Mouse (Mus musculus): Measurements from ENCODE around the gene Prss12. TPM values are rescaled to one million over a fixed set of nuclear protein-coding genes. Genes with fewer than 3 reads are reported as not detected.
"Not testable (repeated sequence)": the region's sequence is repeated elsewhere in the genome, so short reads cannot be mapped to it uniquely, and the experiment has no call there.

Prss12 gene
- polyA plus RNA-seq, 1 experiment from 2014 or later: 0.63 TPM

GRCm38 (mm10) chr3:123498787-123499186, 52.1 kb downstream of the Prss12 start:
- 89% methylated on average over 5 of the region's 5 CpGs for WGBS
- Histone ChIP-seq H3K9me3 (no peaks in the 10 kb centered on the region), H3K4me3 (no peak overlapping the region), H3K27me3 (ENCODE audit: poor library complexity, severe bottlenecking) (no peaks in the 10 kb centered on the region), H3K27ac (no peak overlapping the region), H3K36me3 (replicated peaks) (no peaks in the 10 kb centered on the region), H3K4me1 (no peaks in the 10 kb centered on the region)
- no peak for DNase-seq (ENCODE audit: extremely low spot score, low spot score)

- not testable (repeated sequence) for H3K4me3 ChIP-seq; H3K9me3 ChIP-seq; H3K27me3 ChIP-seq (ENCODE audit: poor library complexity, severe bottlenecking); DNase-seq (ENCODE audit: extremely low spot score, low spot score); H3K4me1 ChIP-seq; H3K27ac ChIP-seq
- 85% methylated on average over 2 of the region's 2 CpGs for WGBS
- H3K36me3 ChIP-seq (replicated peaks): peaks cover 21% of the 10 kb centered on the region
Observed at GRCm38 (mm10) chr3:123501798-123502197, 55.1 kb downstream of the Prss12 start.

DNA sequence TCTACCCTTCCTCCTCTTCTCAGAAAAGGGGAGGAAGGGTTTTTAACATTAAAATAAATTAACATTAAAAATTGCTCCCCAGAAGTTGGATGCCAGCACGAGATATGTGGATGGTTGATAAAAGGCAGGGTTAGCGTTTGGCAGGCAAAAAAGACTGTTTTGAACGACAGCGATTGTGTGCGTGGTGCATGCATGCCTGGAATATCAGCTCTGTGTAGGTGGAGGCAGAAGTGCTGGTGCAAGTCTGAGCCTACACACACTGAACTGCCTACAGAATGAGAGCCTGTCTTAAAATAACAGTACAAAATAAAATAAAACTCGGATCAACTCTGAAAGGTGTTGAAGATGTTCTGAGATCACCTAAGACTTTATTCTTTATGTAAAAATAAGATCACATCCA, 57.2 kb downstream of the Prss12 start:
- Histone ChIP-seq H3K27ac (no peak overlapping the region), H3K9me3 (no peaks in the 10 kb centered on the region), H3K36me3 (replicated peaks) (peaks cover 28% of the 10 kb centered on the region), H3K4me1 (peaks cover 6% of the 10 kb centered on the region), H3K4me3 (no peak overlapping the region), H3K27me3 (ENCODE audit: poor library complexity, severe bottlenecking) (no peaks in the 10 kb centered on the region)
- 86% methylated on average over 6 of the region's 6 CpGs for WGBS
- no peak for DNase-seq (ENCODE audit: extremely low spot score, low spot score)

- H3K9me3 ChIP-seq: no peaks in the 10 kb centered on the region
- WGBS: 89% methylated on average over 7 of the region's 7 CpGs
Observed at GRCm38 (mm10) chr3:123504783-123505182, 58.1 kb downstream of the Prss12 start.

DNA sequence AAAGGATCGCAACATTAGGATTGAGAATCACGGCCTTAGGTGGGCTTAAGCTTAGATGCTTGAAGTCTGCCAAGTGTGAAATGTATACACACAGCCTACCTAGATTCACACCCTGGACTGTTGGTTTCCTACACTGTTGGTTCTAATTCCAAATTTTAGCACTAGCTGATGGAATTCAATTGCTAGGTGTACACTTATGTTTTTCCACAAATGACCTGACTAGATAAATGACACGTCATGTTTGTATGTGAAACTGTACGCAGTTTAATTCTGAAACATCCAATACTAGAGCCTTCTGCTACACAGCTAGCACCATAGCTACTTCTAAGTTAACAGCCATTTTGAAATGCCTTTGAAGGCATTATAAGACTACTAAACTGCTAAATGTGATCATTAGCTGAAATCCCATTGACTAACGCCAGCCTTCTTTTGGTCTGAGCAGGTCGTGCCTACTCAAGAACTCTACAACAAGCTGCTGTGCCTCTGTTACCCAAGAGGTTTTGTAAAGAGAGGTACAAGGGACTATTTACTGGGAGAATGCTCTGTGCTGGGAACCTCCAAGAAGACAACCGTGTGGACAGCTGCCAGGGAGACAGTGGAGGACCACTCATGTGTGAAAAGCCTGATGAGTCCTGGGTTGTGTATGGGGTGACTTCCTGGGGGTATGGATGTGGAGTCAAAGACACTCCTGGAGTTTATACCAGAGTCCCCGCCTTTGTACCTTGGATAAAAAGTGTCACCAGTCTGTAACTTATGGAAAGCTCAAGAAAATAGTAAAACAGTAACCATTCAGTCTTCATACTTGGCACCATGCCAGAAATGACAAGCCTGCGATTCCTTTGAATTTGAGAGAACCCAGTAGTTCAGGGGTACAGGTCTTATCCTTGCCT, 59.3 kb downstream of the Prss12 start:
- H3K36me3 ChIP-seq (replicated peaks): peaks cover 28% of the 10 kb centered on the region
- 55% methylated on average over 9 of the region's 9 CpGs for WGBS
- DNase-seq (ENCODE audit: extremely low spot score, low spot score): peak; percentile 22
- H3K27ac ChIP-seq: 0 out of 2 replicates have a peak overlapping the region, but pooled peaks have one; percentile 99
- peaks cover 16% of the 10 kb centered on the region for H3K4me1 ChIP-seq
- no peaks in the 10 kb centered on the region for H3K9me3 ChIP-seq
- H3K27me3 ChIP-seq (ENCODE audit: poor library complexity, severe bottlenecking): no peaks in the 10 kb centered on the region
- peak overlapping the region; percentile 79 for H3K4me3 ChIP-seq

More at GRCm38 (mm10) chr3:123504783-123505182, 58.1 kb downstream of the Prss12 start:
- peaks cover 28% of the 10 kb centered on the region for H3K36me3 ChIP-seq (replicated peaks)
- DNase-seq (ENCODE audit: extremely low spot score, low spot score): no peak
- H3K27me3 ChIP-seq (ENCODE audit: poor library complexity, severe bottlenecking): no peaks in the 10 kb centered on the region
- H3K4me3 ChIP-seq: no peak overlapping the region
- no peak overlapping the region for H3K27ac ChIP-seq
- H3K4me1 ChIP-seq: peaks cover 13% of the 10 kb centered on the region

DNA sequence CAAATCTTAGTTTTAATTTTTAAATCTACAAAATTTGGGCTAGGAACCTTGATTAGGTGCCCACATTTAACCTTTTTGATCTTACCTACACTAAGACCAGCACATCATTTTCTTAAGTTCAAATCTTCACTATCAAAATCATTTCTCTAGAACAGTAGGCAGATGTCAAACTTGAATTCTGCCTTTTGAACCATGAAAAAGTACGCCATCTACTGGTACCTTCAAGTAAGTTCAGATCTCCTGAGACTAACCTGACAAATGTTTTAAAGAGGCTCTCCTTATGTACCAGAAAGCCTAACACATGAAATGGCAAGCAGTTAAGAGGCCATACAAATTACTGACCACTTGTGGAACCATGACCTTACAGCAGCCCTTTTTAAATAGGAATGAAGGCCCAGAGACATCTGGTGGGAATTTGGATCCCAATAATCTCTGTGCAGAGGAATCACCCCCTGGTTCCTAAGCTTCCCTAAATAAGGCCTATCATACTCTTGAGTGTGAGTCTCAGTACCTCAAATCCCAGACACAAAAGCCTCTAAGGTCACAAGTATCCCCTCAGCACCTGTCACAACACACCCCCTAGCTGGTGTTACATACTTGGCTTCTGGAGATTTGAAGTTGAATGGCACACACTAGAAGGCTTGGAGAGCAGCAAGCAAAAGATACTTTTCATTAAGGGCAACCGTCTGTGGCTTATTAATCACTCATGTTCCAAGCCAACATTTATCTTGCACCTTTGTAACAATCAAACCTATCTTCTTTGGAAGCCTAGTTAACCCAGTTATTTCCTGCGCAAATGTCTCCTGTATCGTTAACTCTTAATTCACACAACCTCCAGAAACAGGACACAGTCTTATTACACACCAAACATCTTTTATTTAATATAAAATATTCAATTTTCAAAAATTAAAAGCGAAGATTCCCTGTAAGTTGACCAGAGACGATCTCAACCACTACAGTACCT, 60.3 kb downstream of the Prss12 start:
- H3K4me1 ChIP-seq: peaks cover 16% of the 10 kb centered on the region
- H3K27ac ChIP-seq: peak overlapping the region; percentile 99
- H3K27me3 ChIP-seq (ENCODE audit: poor library complexity, severe bottlenecking): no peaks in the 10 kb centered on the region
- H3K4me3 ChIP-seq: peak overlapping the region; percentile 79
- WGBS: 5% methylated on average over 6 of the region's 6 CpGs
- H3K9me3 ChIP-seq: no peaks in the 10 kb centered on the region
- peaks cover 28% of the 10 kb centered on the region for H3K36me3 ChIP-seq (replicated peaks)
- no peak for DNase-seq (ENCODE audit: extremely low spot score, low spot score)

DNA sequence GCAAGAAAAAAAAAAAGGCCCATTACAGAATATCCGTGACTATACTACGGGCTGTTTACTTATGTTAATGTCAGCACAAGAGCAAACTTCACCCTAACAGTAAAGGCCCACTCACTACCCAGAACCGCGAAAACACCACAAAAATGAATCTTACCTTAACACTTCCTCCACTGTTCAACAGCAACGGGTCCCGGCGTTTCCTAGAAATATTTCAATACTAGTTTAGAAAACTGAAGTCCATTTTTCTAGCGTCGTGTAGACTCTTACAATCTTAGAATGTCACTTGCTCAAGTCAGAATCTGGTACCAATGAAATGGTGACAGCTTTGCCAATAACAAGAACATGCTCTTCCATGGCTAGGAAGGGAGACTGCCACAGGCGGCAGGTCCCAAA, 60.9 kb downstream of the Prss12 start:
- no peak for DNase-seq (ENCODE audit: extremely low spot score, low spot score)
- peaks cover 28% of the 10 kb centered on the region for H3K36me3 ChIP-seq (replicated peaks)
- H3K4me1 ChIP-seq: peaks cover 16% of the 10 kb centered on the region
- no peaks in the 10 kb centered on the region for H3K27me3 ChIP-seq (ENCODE audit: poor library complexity, severe bottlenecking)
- under 1% methylated on average over 10 of the region's 10 CpGs for WGBS
- H3K27ac ChIP-seq: peak overlapping the region; percentile 99
- H3K9me3 ChIP-seq: no peaks in the 10 kb centered on the region
- H3K4me3 ChIP-seq: peak overlapping the region; percentile 79

DNA sequence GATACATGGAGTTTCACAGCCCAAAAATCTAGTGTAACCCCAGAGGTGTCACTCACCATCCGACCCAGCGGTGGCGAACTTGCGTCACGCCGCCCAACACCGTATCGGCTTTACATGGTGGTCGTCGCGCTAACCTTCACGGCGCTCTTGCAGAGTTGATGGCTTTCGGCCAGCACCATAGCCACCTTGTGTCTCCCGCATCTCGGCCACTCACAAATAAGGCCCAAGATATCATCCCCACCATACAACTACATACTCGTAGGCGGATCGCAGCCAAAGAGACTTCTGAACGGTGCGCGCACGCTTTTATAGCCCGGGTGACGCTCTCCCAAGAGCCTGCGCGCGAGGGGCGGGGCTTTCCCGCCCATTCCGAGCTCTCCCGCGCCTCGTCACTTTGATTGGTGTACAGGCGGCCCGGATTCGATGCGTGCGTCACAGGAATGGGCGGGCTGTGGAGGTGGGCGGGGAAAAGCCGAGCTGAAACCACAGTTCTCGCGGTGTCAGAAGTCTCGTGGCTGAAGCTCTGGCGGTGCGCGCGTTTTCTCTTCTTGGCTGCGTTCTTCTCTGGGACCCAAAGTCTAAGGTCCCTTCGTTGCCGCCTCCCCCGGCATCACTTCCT, 61.5 kb downstream of the Prss12 start:
- no peaks in the 10 kb centered on the region for H3K9me3 ChIP-seq
- WGBS: under 1% methylated on average over 53 of the region's 53 CpGs
- peak overlapping the region; percentile 99 for H3K27ac ChIP-seq
- peaks cover 28% of the 10 kb centered on the region for H3K36me3 ChIP-seq (replicated peaks)
- no peaks in the 10 kb centered on the region for H3K27me3 ChIP-seq (ENCODE audit: poor library complexity, severe bottlenecking)
- DNase-seq (ENCODE audit: extremely low spot score, low spot score): peak; percentile 98
- H3K4me1 ChIP-seq: peaks cover 16% of the 10 kb centered on the region
- peak overlapping the region; percentile 79 for H3K4me3 ChIP-seq

GRCm38 (mm10) chr3:123508675-123509376, 62.1 kb downstream of the Prss12 start:
- under 1% methylated on average over 36 of the region's 36 CpGs for WGBS
- Histone ChIP-seq H3K27ac (peak overlapping the region; percentile 99), H3K9me3 (no peaks in the 10 kb centered on the region), H3K4me3 (peak overlapping the region; percentile 79), H3K27me3 (ENCODE audit: poor library complexity, severe bottlenecking) (no peaks in the 10 kb centered on the region), H3K4me1 (peaks cover 16% of the 10 kb centered on the region), H3K36me3 (replicated peaks) (peaks cover 28% of the 10 kb centered on the region)
- no peak for DNase-seq (ENCODE audit: extremely low spot score, low spot score)

DNA sequence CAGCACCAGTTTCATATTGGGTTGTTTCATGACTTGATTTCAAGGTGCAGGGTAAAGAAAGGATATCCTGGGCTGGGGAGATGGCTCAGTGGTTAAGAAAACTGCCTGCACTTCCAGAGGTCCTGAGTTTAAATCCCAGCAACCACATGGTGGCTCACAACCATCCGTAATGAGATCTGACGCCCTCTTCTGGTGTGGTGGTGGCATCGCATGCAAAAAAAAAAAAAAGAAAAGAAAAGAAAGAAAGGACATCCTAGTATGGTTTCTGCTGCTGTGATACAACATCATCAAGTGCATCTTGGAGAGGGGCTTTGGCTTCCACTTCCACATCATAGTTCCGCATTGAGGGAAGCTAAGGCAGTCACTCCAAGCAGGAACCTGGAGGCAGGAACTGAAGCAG, 65.1 kb downstream of the Prss12 start:
- no peak overlapping the region for H3K4me3 ChIP-seq
- no peak for DNase-seq (ENCODE audit: extremely low spot score, low spot score)
- H3K36me3 ChIP-seq (replicated peaks): peaks cover 8% of the 10 kb centered on the region
- H3K27ac ChIP-seq: no peak overlapping the region
- 71% methylated on average over 4 of the region's 4 CpGs for WGBS
- no peaks in the 10 kb centered on the region for H3K9me3 ChIP-seq
- peaks cover 15% of the 10 kb centered on the region for H3K4me1 ChIP-seq
- H3K27me3 ChIP-seq (ENCODE audit: poor library complexity, severe bottlenecking): no peaks in the 10 kb centered on the region

DNA sequence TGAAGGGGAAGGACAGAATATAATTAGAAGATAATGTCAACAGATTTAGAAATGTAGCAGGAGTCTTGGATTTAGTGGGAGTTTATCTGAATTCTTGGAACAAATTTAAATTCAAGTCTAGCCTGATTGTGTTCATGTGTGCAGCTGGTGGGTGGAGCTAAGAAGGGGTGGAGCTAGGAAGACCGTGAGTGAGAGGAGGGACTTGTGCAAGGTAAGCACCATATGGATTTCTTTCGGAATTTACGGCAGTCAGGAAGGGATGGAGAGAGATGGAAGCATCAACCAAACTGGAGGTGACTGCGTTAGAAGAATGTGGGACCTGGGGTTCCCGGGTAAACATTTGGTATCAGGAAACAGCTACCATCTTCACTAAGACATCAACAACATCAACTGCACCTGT, 68.2 kb downstream of the Prss12 start:
- H3K27me3 ChIP-seq (ENCODE audit: poor library complexity, severe bottlenecking): no peaks in the 10 kb centered on the region
- H3K36me3 ChIP-seq (replicated peaks): no peaks in the 10 kb centered on the region
- H3K9me3 ChIP-seq: no peaks in the 10 kb centered on the region
- WGBS: 57% methylated on average over 5 of the region's 5 CpGs
- H3K4me3 ChIP-seq: no peak overlapping the region
- peaks cover 2% of the 10 kb centered on the region for H3K4me1 ChIP-seq
- H3K27ac ChIP-seq: no peak overlapping the region
- no peak for DNase-seq (ENCODE audit: extremely low spot score, low spot score)
